Mouse (Mus musculus) midbrain, embryonic 14.5 days (tissue): ENCODE measurements around the gene Apeh. TPM values are rescaled to one million over a fixed set of nuclear protein-coding genes. Genes with fewer than 3 reads are reported as not detected.

Experiments used
- ATAC-seq: fragments of 200-750 bp; cut with Nextera tagmentation; 2 replicates; pipeline ENCODE4 v1.8.0; 2017; ENCODE audit warnings: moderate number of reproducible peaks, moderate library complexity; ENCODE audit not compliant: low FRiP score, low TSS enrichment
- DNase-seq: peaks from one replicate; pipeline ENCODE4 v3.0.0-alpha.2; 2015
- H3K27ac ChIP-seq: fragments of 300-500 bp; sonication (generic); replicated peaks from 2 replicates; pipeline ENCODE4 v1.5.1; 2014; ENCODE audit warnings: mild to moderate bottlenecking, low read depth, low read length, moderate library complexity
- H3K27me3 ChIP-seq: fragments of 300-500 bp; sonication (generic); 2 replicates; pipeline ENCODE4 v1.6.1; 2014; ENCODE audit warnings: low read length, control low read depth, mixed read lengths; ENCODE audit not compliant: control insufficient read depth, insufficient read depth
- H3K36me3 ChIP-seq: fragments of 300-500 bp; sonication (generic); 2 replicates; pipeline ENCODE4 v1.6.1; 2014; ENCODE audit warnings: low read length, control low read depth; ENCODE audit not compliant: control insufficient read depth, insufficient read depth
- H3K4me1 ChIP-seq: fragments of 300-500 bp; sonication (generic); 2 replicates; pipeline ENCODE4 v1.6.1; 2014; ENCODE audit warnings: mild to moderate bottlenecking, antibody characterized with exemption, low read length, control low read depth; ENCODE audit not compliant: control insufficient read depth, insufficient read depth
- H3K4me2 ChIP-seq: fragments of 300-500 bp; sonication (generic); 2 replicates; pipeline ENCODE4 v1.6.1; 2014; ENCODE audit warnings: mild to moderate bottlenecking, low read length, moderate library complexity
- H3K4me3 ChIP-seq: fragments of 300-500 bp; sonication (generic); replicated peaks from 2 replicates; pipeline ENCODE4 v1.5.1; 2014; ENCODE audit warnings: low read depth, low read length
- H3K9ac ChIP-seq: fragments of 300-500 bp; sonication (generic); replicated peaks from 2 replicates; pipeline ENCODE4 v1.6.1; 2014; ENCODE audit warnings: mild to moderate bottlenecking, low read length, moderate library complexity
- H3K9me3 ChIP-seq: fragments of 300-500 bp; sonication (generic); 2 replicates; pipeline ENCODE4 v1.6.1; 2016; ENCODE audit warnings: low read length, control low read depth, mixed read lengths; ENCODE audit not compliant: control insufficient read depth
- WGBS: fragments of 180-500 bp; shearing (Covaris S2); extraction: QIAGEN DNeasy Blood & Tissue Kit; methylation state at CpG from one replicate; pipeline ENCODE4 v1.1.7; 2014; 5-methylcytosine and 5-hydroxymethylcytosine counted together
- polyA plus RNA-seq: library from polyadenylated mRNA; unstranded; fragments of >200 nt; fragmentation: Nextera tagmentation; extraction: Ambion mirVana; gene quantifications from 2 replicates; pipeline ENCODE4 v1.2.1, GENCODE M21; 2014

Gene Apeh
- polyA plus RNA-seq, 1 experiment from 2014 or later = 43.8 TPM

DNA sequence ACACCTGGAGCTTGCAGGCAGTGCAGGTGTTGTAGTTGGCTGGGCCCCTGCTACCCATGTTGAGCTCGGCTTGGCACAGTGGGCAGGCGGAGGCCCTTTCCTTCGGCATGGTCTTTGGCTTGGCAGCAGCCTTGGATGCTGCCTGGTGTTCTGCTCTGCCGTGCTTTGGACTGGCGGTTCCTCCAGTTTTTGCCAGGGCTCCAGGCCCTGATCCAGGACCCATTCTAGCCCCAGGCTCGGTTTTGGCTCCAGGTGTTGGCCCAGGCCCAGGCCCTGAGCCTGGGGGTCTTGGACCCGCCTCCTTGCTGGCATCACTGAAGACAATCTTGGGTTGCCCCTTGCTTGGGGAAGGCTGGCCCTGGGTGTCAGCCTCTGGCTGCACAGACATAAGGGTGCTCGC lies 31.3 kb upstream of the Apeh start:
- ATAC-seq (no peak), DNase-seq (no peak)
- Histone ChIP-seq H3K27me3 (no peaks in the 10 kb centered on the region), H3K4me3 (no peak overlapping the region), H3K27ac (no peak overlapping the region), H3K4me1 (no peaks in the 10 kb centered on the region), H3K4me2 (no peak overlapping the region), H3K9ac (no peak overlapping the region), H3K9me3 (no peaks in the 10 kb centered on the region), H3K36me3 (peaks cover 41% of the 10 kb centered on the region)
- 89% methylated on average over 8 of the region's 8 CpGs for WGBS

DNA sequence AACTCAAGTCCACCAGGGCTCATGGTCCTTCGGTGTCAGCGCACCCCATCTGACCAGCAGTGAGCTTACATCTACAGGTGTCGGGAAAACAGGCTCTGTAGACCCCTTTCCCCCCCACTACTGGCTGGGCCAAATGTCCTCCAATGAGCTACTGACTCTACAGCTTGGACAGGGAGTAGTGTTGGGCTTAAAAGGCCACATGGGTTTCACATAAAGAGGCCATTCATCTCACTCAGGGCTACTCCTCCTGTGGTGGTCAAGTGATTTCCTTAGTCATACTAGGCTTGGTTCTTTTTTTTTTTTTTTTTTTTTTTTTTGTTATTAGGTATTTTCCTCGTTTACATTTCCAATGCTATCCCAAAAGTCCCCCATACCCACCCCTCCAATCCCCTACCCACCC lies 29.5 kb upstream of the Apeh start:
- H3K27me3 ChIP-seq = no peaks in the 10 kb centered on the region
- no peak overlapping the region for H3K4me2 ChIP-seq
- 92% methylated on average over 4 of the region's 4 CpGs for WGBS
- no peak overlapping the region for H3K27ac ChIP-seq
- H3K4me1 ChIP-seq = no peaks in the 10 kb centered on the region
- no peak for DNase-seq
- no peaks in the 10 kb centered on the region for H3K9me3 ChIP-seq
- H3K4me3 ChIP-seq = no peak overlapping the region
- peaks cover 31% of the 10 kb centered on the region for H3K36me3 ChIP-seq
- no peak overlapping the region for H3K9ac ChIP-seq
- no peak for ATAC-seq

DNA sequence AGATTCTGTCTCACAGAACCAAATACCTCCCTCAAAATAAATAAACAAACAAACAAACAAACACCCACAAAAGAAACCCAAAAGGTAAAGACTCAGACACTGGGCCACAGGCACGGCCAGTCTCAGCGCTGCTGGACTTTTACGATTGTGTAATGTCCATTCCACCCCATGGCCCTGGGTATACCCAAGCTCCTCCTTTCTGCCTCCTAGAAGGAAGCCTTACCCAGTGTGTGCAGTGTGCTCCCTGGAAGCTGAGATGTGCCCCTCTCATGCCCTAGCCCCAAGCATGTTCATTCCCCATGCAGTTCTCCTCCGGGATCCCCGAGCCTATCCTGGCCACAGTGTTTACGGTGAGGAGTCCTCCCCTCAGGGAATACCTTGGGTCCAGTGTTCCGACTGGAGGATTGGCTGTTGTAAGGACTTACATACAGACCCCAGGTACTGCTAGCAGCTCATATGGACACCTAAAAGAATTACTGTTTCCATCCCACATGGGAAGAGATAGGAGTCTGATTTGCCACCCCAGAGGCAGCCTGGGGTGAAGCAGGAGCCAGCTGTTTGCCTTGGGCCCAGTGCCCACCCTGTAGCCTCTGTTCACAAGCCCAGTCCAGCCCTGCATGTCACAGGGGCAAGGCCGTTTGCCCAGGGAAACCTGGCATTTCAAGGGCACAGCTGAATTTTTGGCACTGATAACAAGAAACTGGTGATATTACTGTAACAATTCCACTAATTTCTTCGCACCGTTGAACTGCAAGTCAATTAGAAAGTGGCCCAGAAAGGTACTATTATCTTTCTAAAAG lies 27.0 kb upstream of the Apeh start:
- Histone ChIP-seq H3K9me3 (no peaks in the 10 kb centered on the region), H3K4me2 (no peak overlapping the region), H3K4me1 (no peaks in the 10 kb centered on the region), H3K27ac (no peak overlapping the region), H3K4me3 (no peak overlapping the region), H3K36me3 (peaks cover 39% of the 10 kb centered on the region), H3K27me3 (no peaks in the 10 kb centered on the region), H3K9ac (no peak overlapping the region)
- ATAC-seq = no peak
- no peak for DNase-seq
- 88% methylated on average over 10 of the region's 10 CpGs for WGBS

DNA sequence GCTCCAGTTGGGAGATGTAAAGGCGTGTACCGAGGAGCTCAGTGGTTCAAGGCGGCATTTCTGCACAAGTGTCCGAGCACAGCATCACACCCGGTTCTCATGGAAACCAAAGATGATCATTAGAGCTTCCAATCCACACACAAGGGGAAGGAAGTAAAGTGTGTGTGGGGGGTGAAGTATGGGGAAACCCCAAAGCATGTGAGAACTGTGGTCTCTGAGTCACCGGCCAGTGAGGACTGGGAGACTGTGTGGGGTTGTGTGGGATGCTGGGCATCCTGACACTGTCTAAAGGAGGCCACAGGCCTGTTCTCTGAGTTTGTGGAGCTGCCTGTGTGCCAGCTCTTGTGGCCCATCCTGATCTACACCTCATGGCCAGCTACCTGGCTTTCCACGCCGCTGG lies 26.3 kb upstream of the Apeh start:
- ATAC-seq (no peak), DNase-seq (no peak)
- Histone ChIP-seq H3K4me1 (no peaks in the 10 kb centered on the region), H3K36me3 (peaks cover 39% of the 10 kb centered on the region), H3K27ac (no peak overlapping the region), H3K9me3 (no peaks in the 10 kb centered on the region), H3K27me3 (no peaks in the 10 kb centered on the region), H3K4me3 (no peak overlapping the region), H3K9ac (no peak overlapping the region), H3K4me2 (no peak overlapping the region)
- 94% methylated on average over 8 of the region's 8 CpGs for WGBS

DNA sequence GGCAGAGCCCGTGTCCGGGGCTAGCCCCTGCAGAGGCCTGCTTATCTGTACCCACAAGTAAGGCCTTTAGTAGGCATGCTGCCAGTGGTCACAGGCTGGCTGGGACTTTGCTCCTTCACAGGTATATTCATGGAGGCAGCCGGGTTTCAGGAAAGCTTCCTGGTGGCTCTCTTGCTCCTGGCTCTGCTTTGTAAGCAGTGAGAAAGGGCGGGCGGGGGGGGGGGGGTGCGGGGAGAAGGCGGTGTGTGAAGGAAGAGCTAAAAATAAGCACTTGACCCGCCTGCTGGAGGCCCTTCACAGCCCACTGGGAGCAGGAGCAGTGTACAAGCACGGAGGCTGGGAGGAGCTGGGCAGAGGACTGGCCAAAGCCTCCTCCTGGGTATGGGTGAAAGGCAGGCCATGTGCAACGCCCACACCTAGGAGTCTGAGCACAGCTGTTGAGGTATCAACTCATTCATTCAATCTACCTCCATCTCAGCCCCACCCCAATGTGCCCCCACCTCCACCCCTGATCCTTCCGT lies 25.5 kb upstream of the Apeh start:
- Histone ChIP-seq H3K4me2 (no peak overlapping the region), H3K4me1 (no peaks in the 10 kb centered on the region), H3K9ac (no peak overlapping the region), H3K4me3 (no peak overlapping the region), H3K27me3 (no peaks in the 10 kb centered on the region), H3K36me3 (peaks cover 40% of the 10 kb centered on the region), H3K9me3 (no peaks in the 10 kb centered on the region), H3K27ac (no peak overlapping the region)
- WGBS = 66% methylated on average over 11 of the region's 11 CpGs
- DNase-seq (no peak), ATAC-seq (no peak)

DNA sequence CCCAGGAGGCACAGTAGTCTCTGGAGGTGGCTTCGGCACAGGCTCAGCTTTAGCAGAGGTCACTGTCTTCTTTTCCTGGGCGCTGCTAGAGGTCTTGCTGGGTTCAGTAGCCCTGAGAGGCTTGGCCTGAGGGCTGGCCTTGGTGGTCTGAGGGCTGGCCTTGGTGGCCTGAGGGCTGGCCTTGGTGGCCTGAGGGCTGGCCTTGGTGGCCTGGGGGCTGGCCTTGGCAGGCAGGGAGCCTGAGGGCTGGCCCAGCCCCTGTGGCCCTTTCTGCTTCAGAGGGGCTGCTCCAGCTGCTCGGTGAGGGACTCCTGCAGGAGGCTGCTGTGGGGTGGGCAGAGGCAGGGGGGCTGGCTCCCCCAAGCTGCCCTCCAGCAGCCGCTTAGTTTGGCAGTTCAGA lies 22.7 kb upstream of the Apeh start:
- no peak for ATAC-seq
- no peak overlapping the region for H3K27ac ChIP-seq
- peaks cover 62% of the 10 kb centered on the region for H3K36me3 ChIP-seq
- H3K9ac ChIP-seq = no peak overlapping the region
- H3K9me3 ChIP-seq = no peaks in the 10 kb centered on the region
- no peak for DNase-seq
- no peaks in the 10 kb centered on the region for H3K27me3 ChIP-seq
- no peak overlapping the region for H3K4me3 ChIP-seq
- H3K4me2 ChIP-seq = no peak overlapping the region
- H3K4me1 ChIP-seq = no peaks in the 10 kb centered on the region
- WGBS = 60% methylated on average over 4 of the region's 4 CpGs

DNA sequence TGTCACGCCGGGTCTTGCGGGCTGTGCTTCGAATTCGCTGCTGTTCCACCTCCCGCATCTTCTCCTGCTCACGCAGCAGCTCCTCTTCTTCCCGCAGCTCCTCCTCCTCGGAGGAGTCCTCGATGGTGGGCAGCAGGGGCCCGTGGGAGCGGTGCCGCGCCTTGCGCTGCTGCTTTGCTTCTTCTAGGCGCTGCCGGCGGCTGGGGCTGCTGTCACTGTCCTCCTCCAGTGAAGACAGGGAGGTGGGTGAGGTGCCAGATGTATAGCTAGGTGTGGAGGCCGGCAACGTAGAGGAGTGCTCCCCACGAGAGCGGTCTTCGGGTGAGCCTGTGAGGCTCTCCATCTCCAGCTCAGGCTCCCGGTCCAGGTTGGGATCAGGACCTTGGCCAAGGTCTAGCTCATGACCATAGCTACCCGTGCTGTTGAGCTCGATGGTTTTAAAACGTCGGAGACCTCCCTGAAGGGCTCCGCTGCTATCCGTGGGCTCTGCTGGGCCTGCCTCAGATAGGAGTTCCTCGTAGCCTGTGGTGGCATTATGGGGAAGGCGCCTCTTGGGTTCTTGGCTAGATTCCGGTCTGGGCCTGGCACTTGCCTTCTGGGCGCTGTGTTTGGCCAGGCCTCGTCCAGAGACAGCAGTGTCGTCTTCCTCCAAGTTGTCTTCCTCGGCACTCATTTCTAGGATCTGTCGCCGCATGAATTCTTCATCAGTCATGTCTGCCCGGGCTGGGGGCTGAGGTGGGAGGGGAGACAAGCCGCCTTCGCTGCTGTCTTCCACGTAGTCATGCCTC lies 21.1 kb upstream of the Apeh start:
- H3K4me3 ChIP-seq = no peak overlapping the region
- DNase-seq (no peak), ATAC-seq (no peak)
- H3K36me3 ChIP-seq = peaks cover 73% of the 10 kb centered on the region
- H3K27me3 ChIP-seq = no peaks in the 10 kb centered on the region
- H3K9ac ChIP-seq = no peak overlapping the region
- 0 out of 2 replicates have a peak, but pooled peaks cover 7% of the 10 kb centered on the region for H3K4me1 ChIP-seq
- no peak overlapping the region for H3K27ac ChIP-seq
- no peak overlapping the region for H3K4me2 ChIP-seq
- WGBS = 76% methylated on average over 43 of the region's 43 CpGs
- H3K9me3 ChIP-seq = no peaks in the 10 kb centered on the region

DNA sequence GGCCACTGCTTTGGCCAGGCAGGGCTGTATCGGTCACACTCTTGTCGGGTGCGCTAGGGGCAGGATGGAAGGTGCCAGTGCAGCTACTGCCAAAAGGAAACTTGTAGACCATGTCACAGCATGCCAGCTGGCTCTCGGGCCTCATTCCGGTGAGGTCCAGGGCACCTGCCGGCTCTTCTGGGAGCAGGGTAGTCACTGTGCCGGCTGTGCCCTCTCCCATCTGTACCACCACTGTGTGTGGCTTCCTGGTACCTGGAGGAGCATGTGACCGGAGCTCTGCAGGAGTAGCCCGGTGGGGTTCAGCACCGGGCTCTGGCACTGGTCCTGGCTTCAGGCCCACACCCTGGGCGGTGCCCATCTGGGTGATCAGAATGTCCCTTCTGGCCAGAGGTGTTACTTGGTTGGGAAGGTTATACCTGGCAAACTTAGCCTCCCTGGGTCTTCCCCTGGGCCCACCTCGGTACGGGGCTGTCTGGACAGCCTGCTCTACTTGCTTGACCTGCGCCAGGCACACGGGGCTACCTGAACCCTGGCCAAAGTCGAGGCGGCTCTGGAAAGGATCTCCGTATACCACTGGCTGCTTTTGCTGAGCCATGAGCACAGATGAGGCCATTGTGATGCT lies 18.4 kb upstream of the Apeh start:
- 94% methylated on average over 18 of the region's 18 CpGs for WGBS
- DNase-seq = no peak
- no peaks in the 10 kb centered on the region for H3K9me3 ChIP-seq
- H3K9ac ChIP-seq = no peak overlapping the region
- no peak overlapping the region for H3K4me3 ChIP-seq
- no peaks in the 10 kb centered on the region for H3K27me3 ChIP-seq
- H3K27ac ChIP-seq = no peak overlapping the region
- no peak for ATAC-seq
- no peak overlapping the region for H3K4me2 ChIP-seq
- H3K4me1 ChIP-seq = 0 out of 2 replicates have a peak, but pooled peaks cover 7% of the 10 kb centered on the region
- peaks cover 87% of the 10 kb centered on the region for H3K36me3 ChIP-seq
